Mouse (Mus musculus): ENCODE measurements around the gene Gm47969. TPM values are rescaled to one million over a fixed set of nuclear protein-coding genes. Genes with fewer than 3 reads are reported as not detected.
"Not testable (repeated sequence)": the region's sequence is repeated elsewhere in the genome, so short reads cannot be mapped to it uniquely, and the experiment has no call there.

Gene Gm47969
- not detected for total RNA-seq (2021)
- long read RNA-seq, experiment 1 = 0 reads
- long read RNA-seq, experiment 2 = 0 reads

DNA sequence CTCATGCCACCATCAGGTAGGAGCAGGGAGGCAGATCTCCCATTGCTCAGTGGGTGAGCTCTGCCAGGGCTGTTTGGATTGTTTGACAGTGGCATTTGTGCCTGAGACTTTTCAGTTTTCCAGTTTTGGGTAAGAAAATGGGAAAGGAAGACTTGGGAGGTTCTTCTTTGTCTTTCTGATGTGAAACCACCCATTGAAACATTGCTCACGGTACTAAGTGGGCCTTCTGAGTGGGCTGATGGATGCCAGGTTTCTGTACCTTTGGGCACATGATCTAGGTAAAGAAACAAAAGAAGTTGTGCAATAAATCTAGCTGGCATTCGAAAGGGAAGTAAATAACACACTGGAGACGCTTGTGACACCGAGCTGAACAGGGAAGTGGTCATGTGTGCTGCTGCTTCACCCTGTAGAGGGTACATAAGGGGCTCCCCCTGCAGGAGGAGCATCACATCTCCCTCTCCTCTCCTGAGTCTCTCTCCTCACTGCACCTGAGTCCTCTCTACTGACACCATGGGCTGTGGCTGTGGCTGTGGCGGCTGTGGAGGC lies at the start of gene Gm47969:
Gene Gm47969 (plus strand): TSS at position 51 of the 546 bp plus-strand sequence.
- no peak for DNase-seq
- intact Hi-C loops (cut with DNase I; ENCODE audit: low total_unique reads) = no loop called here

DNA sequence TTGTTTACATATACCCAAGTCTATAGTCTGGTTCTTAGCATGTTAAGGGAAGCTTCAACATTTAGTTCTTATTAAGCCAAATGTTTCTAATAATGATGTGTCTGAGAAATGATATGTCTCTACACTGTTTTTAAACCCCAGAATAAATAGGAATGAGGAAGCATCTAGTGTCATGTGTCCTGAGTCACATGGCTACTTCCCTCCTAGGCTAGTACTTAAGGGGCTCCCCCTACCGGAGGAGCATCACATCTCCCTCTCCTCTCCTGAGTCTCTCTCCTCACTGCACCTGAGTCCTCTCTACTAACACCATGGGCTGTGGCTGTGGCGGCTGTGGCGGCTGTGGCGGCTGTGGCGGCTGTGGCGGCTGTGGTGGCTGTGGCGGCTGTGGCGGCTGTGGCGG lies 44.4 kb upstream of the Gm47969 start, which contains the start of gene Gm47959:
Gene Gm47959 (plus strand): TSS at position 243 of the 400 bp plus-strand sequence.
- DNase-seq; intact Hi-C loops (cut with DNase I; ENCODE audit: low total_unique reads): not testable (repeated sequence)

DNA sequence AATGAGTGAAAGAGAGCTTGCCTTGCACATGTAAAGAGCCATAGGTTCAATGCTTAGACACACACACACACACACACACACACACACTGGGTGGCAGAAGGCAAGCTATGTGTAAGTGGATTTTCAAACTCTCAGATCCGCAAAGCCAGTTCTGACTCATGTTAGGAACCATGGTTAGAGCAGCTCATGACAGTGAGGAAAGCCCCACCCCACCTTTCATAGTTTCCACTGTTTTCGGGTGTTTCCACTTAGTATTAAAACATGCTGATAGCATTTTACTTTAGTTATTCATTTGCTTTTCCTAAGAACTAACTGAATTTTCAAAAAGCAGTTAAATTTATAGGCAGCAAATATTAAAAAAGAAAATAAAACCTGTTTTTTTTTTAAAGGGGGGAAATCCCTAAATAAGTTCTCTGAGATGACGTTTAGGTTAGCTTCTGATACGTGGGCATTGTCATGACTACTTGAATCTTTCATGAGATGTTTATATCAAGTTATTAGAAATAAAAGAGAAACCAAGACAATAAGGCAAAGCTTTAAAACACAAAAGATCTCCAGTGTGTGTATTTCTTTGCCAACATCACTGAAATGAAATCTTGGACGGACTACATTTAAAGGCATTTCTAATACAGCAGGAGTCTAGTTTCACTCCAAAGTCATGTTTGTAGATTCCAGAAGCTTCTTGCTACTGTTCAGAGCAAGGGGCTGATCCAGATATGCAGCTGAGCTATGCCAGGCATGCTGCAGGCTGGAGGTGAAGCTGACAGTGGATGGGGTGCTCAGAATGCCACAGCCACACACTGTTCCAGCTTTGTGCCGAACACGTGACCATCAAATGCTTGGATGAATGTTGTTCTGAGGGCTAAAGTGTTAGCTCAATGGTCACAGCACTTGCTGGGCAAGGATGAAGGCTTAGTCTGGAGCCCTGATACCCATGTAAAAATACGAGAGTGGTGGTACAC lies 38.2 kb upstream of the Gm47969 start:
- intact Hi-C loops (cut with DNase I; ENCODE audit: low total_unique reads) = no loop called here
- DNase-seq = no peak

DNA sequence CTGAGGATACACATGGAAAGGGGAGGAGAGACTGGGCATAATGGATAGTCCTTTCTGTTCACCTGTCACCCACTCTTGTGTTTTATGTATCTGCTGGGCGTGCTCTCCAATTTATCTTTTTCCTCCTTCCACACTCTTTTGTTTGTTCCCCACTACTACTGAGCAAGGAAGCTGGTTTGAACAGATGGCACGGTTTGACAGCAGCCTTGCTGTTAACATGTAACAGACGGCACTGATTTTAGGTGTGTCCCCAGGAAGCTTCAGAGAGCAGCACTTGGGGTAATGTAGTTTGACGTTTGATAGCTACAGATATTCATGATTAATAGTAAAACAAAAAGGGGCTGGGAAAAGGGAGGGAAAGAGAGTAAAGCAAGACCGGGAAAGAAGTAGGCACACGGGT lies 37.3 kb upstream of the Gm47969 start:
- intact Hi-C loops (cut with DNase I; ENCODE audit: low total_unique reads) = no loop called here
- DNase-seq = no peak

DNA sequence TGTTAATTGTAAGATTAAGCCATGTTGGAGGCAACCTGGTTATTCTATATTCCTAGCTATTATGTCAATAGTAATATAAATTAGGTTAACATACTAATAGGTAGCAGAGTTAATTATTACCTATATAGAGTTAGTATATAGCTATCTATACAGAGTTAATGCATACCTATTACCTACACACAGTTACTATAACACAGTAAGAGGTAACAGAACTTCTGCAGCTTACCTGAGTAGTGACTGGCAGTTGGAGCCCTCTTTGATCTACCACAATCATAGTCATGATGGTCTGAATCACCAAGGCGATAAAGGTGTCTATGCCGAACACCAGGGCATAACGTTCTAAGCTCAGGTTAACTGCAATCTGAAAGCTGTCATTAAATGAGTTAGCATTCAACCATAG lies 30.3 kb upstream of the Gm47969 start:
- intact Hi-C loops (cut with DNase I; ENCODE audit: low total_unique reads) = no loop called here
- DNase-seq = no peak

DNA sequence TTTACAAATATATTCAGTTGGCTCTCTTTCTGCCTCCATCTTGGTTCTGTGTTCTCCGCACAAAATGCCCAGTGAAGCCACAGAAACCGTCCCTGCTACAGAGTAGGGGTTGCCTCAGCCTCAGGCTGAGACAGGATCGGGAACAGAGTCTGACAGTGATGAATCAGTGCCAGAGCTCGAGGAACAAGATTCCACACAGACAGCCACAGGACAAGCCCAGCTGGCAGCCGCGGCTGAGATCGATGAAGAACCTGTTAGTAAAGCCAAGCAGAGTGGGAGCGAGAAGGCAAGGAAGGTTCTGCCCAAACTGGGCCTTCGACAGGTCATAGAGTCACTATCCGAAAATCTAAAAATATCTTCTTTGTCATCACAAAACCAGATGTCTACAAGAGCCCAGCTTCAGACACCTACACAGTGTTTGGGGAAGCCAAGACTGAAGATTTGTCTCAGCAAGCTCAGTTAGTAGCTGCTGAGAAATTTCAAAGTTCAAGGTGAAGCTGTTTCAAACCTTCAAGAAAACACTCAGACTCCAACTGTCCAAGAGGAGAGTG lies 29.3 kb upstream of the Gm47969 start:
- intact Hi-C loops (cut with DNase I; ENCODE audit: low total_unique reads) = no loop called here
- no peak for DNase-seq

DNA sequence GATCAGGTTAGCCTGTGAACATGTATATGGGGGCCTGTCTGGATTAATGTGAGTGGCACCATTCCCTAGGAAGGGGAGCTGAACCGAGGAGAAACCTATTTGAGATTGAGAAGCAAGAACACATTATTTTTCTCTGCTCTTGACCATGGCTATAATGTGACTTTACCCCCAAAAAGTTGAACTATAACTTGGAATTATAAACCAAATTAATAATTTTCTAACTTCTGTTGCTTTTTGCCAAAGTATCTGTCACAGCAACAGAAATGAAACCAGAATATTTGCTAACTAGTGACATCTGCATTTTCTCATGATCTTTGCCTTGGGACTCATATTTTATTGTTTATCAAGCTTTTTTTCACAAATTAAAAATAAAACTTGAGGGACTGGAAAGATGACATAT lies 28.2 kb upstream of the Gm47969 start:
- intact Hi-C loops (cut with DNase I; ENCODE audit: low total_unique reads) = no loop called here
- DNase-seq = no peak

DNA sequence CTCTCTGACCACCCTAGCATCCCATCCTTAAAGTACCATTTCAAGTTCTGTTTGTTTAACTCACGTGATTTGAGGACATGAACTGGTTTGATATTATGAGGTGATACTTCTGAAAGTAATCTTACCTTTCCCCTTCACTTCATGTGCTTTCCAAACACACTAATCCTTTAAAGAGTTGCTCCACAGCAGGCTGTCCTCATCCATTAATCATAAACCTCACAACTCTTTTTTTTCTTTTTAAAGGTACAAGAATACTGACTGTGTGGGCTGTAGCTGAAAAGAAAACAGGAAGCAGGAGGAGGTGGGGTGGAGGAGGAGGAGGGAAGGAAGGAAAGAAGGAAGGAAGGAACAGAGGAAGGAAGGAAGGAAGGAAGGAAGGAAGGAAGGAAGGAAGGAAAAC lies 12.8 kb upstream of the Gm47969 start:
- intact Hi-C loops (cut with DNase I; ENCODE audit: low total_unique reads) = no loop called here
- no peak for DNase-seq

DNA sequence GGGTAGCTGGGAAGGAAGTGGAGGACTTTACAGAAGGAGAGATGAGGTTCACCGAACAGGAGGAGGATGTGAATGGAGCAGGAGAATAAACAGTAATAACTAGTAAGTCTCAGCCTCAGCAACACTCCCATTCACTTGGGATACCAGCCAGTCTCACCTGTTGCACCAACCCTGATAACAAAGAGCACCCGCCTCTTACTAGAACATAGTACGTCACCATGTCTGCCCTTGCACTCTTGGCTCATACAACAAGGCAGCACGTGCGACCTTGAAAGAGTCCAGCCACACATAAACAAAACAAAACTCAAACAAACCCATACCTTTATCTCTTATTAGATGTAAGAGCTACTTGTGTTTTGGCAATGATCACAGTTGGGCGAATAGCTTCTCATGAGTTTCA lies 12.2 kb upstream of the Gm47969 start:
- intact Hi-C loops (cut with DNase I; ENCODE audit: low total_unique reads) = no loop called here
- no peak for DNase-seq

DNA sequence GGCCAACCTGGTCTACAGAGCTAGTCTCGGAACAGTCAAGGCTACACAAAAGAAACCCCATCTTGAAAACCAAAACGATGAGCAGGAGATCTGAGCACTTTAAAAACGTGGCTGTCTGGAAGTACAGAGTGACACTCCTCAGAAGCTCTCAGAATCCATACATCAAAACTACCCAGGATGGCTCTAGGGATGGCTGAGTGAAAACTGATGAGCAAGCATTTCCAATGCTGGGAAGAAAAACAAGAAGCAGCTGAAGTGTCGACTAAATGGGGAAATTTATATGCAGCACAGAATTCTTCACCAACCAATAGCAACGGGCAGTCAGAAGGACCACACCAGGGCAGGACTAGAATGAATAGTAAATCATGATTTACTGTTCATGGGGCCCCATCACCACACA lies 10.2 kb upstream of the Gm47969 start:
- intact Hi-C loops (cut with DNase I; ENCODE audit: low total_unique reads) = no loop called here
- DNase-seq = no peak

DNA sequence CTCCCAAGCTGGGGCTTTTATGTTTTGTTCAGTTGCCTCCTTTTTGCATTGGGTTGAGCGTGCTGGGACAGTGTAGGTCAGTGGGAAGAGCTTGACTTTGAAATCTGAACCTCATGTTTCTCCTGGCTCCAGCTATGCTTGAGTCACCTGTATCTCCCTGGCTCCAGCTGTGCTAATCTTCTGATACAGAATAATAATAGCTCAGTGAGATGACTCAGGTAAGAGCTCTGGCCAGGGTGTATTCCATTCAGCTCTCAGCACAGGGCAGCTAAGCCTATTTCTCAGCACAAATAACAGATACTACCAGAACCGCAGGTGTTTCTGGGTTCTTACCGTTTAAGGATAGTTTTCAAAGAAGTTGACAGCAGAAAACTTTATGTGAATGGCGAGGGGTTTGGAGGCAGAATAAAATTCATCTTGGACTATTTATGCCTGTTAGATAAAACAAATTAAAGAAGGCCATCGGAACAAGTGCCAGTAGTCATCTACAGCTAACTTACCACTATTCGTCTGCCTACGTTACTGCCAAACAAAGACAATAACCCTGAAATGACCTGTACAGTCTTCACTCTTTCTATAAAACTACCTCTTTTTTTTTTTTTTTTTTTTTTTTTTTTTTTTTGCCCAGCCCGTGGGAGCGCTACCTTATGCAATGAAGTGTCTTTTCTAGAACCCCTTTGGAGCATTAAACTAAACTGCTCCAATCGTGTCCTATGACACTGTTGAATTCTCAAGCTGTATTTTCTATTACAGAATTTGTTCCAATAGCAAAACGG lies 7.7 kb upstream of the Gm47969 start:
- intact Hi-C loops (cut with DNase I; ENCODE audit: low total_unique reads) = no loop called here

DNA sequence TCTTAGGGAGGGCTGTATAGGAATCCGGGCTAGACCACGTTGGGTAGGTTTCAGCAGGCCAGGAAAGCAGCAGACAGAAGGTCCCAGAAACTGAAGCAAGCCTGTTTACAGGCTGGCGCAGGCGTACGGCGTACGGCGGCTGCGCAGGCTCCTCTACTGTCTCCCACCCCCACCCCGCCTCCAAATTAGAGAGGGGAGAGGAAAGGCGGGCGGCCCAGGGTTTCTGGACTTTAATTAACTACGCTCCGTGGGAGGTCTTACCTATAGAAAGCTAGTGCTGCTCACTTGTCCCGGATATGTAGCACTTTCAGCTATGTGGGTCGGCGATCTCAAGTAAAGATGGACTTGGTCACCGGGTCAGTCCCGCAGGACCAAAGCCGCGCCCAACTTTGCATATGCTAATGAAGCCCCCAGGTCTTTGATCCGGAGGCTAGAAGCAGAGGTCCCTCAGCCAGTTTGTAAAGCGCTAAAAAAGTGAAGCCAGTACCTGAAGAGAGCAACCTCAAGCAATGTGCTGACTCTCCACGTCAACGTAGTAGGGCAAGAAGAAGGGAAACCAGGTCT lies 6.5 kb upstream of the Gm47969 start, which contains the start of gene Slc19a3:
Gene Slc19a3 (minus strand): TSS at position 340 of the 564 bp plus-strand sequence.
- intact Hi-C loops (cut with DNase I; ENCODE audit: low total_unique reads) = no loop called here
- DNase-seq = peak; percentile 13

More for the DNA sequence above, 7.7 kb upstream of the Gm47969 start:
- DNase-seq = no peak

DNA sequence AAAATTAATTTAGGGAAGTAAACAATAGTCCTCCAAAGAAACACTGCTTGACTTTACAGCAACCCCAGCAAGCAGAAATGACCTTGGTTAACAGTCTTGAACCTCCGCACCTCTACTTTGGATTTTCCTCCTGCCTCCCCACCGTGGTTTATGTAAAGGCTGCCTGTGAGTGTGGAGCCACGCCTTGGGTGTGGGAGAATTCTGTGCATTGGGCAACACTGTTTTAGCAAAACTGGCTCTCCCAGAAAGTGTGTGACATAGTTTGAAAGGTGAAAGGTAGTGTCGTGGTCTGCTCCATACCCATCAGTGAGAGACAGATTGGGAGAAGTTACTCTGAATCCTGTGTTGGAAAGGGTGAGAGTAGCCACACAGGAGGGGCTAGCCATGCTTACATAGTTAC lies 5.7 kb upstream of the Gm47969 start:
- no peak for DNase-seq
- intact Hi-C loops (cut with DNase I; ENCODE audit: low total_unique reads) = no loop called here

DNA sequence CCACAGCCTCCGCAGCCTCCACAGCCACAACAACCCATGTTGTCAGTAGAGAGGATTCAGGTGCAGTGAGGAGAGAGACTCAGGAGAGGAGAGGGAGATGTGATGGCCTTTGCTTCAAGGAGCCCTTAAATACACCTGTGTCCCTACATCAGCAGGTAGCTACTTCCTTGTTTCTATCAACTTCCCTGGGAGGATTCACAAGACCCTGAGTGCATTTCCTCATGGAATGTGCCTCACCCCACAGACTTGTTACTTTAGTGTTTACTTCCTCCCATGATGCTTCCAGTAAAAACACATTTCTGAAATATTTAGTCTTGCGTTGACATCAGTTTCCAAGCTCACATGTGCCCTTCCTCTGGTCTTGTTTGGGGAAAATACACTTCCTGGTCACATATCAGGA lies 2.4 kb upstream of the Gm47969 start, which contains the start of gene Krtap28-10:
Gene Krtap28-10 (minus strand): TSS at position 101 of the 400 bp plus-strand sequence.
- DNase-seq = no peak
- intact Hi-C loops (cut with DNase I; ENCODE audit: low total_unique reads) = no loop called here

DNA sequence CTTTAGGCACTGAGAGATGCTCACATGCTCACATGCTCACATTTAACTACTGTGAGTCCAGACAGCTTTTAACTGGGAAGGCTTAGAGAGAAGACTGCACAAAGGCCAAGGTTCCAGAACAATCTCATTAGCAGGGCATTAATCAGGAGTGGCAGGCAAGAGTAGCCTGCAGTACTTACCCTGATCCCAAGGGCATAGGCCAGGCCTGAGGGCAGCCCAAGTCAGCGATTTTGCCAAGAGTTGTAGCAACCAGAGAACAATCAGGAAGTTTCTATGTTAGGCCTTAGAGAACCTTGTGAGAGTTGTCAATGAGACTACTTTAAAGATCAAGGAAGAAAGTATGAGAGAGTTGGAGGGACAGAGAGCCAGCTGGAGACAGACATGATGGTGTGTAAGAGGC lies 13.7 kb downstream of the Gm47969 start:
- intact Hi-C loops (cut with DNase I; ENCODE audit: low total_unique reads) = no loop called here
- no peak for DNase-seq

DNA sequence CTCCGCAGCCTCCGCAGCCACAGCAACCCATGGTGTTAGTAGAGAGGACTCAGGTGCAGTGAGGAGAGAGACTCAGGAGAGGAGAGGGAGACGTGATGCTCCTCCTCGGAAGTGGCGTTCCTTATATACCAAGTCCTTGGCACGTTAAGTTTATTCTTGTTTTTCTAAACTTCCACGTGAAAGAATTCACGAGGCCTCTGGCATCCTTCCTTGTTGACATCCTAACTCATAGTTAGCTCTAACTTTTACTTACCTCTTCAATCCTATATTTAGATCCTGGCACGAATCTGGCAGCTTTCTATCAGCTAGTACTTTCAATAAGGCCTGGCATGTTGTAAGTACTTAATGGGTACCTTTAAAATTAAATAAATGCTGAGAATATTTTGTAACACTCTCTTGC lies 14.5 kb downstream of the Gm47969 start, which contains the start of gene A030005K14Rik:
Gene A030005K14Rik (minus strand): TSS at position 101 of the 400 bp plus-strand sequence.
- intact Hi-C loops (cut with DNase I; ENCODE audit: low total_unique reads) = no loop called here
- DNase-seq = no peak

DNA sequence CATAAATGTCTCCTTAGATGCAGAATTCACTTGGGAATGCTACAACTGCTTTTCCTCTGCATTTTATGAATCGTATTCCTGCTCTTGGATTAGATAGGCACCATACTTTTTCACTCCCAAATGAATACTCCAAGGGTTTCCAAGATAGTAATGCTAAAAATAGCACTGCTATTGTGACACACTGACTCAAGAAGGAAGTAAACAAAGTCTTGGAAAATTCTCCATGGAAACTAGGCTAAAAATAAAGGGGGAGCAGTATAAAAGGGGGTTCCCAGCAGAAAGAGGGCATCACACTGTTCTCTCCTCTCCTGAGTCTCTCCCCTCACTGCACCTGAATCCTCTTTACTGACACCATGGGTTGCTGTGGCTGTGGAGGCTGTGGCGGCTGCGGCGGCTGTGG lies 15.9 kb downstream of the Gm47969 start, which contains the start of gene Krtap28-13:
Gene Krtap28-13 (plus strand): TSS at position 288 of the 400 bp plus-strand sequence.
- intact Hi-C loops (cut with DNase I; ENCODE audit: low total_unique reads) = loop anchor here (10.0 kb wide), 1 partner anchor 124 kb away; no protein-coding TSS in a partner anchor
- no peak for DNase-seq

DNA sequence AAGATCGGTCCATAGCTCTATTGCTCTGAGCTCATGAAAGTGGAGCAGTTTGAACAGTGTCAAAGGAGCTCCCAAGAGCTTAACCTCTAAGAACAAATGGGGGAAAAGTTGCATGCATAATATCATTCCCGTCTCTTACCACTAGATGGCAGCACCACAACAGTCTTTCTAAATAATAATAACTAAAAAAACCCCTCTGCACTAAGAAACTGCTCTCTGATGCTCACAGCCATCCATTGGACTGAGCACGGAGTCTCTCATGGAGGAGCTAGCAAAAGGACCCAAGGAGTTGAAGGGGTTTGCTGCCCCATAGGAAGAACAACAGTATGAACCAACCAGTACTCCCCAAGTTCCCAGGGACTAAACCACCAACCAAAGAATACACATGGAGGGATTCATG lies 20.1 kb downstream of the Gm47969 start:
- no peak for DNase-seq
- intact Hi-C loops (cut with DNase I; ENCODE audit: low total_unique reads) = loop anchor here (10.0 kb wide), 1 partner anchor 120 kb away; no protein-coding TSS in a partner anchor

DNA sequence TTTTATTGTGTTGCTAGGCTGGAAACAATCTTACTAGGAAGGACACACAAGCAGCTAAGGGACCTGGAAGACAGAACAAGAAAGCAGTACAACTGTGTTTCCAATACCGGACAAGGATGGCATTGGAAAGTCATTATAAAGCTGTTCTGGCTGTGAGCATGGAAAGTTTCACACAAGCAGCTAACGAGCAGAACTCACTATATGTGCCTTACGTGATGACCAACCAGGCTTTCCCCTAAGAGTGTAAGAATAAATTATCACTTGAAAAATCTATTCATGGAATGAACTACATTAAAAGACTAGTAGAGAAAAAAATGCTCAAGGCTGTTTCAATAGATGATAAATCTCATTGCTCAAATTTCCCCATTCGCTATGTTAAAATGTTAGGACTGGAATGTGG lies 21.8 kb downstream of the Gm47969 start:
- intact Hi-C loops (cut with DNase I; ENCODE audit: low total_unique reads) = loop anchor here (10.0 kb wide), 1 partner anchor 118 kb away; no protein-coding TSS in a partner anchor
- no peak for DNase-seq
